ENCODE assay signal across 14 mouse cellular contexts in the genomic region with DNA sequence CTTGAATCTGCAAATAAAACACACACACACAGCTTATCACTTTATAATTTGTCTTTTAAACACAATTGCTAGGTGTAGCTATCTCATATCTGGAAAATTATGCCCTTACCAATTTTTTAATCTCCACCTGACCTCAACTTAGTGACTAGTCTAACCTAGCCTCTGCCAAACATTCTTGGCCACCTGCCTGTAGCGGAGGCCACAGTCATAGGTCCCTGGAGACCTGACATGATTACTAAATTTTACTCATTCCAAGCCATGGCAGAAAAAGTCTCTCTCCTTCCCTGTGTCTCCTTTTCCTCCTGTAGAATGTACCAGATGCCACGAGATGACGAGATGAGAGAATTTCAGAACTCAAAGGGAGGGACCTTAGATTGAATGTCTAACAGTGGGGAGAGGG.
A peak's percentile ranks its signal among the peaks of the same experiment; 100 is the strongest.
DNase-seq lines count a peak whose midpoint lies in the region.
"Had no signal": no experiment of that assay in that cellular context is flagged by ENCODE, and none has a peak within 500 bp of the region (broad histone marks: within the 10 kb centered on the region; RNA-seq: fewer than 3 reads in every experiment).

No protein-coding gene starts in this region.

- peak; percentile 49 for DNase-seq in adrenal gland, postnatal 14 days
- no peak for DNase-seq in adrenal gland, adult (ENCODE audit: inconsistent age in 2 of 2, low spot score in 1 of 2)
- peak; percentile 54 to 55 for DNase-seq in cerebellum, postnatal 14 days
- DNase-seq in cerebellum, adult 11-12 months = no peak
- DNase-seq in 3134 (ENCODE audit: extremely low read depth, insufficient read length, low spot score) (peak; percentile 41), adipocyte (ENCODE audit: low spot score) (peak; percentile 24)
- DNase-seq in frontal cortex, postnatal 14 days (ENCODE audit: low spot score in 2 of 2) = no peak
- DNase-seq: adrenal gland, adult 2 months; cerebellum, adult 9-11 months; embryo, embryonic 11 days; gastrocnemius, postnatal 10 days; gastrocnemius, postnatal 36 days; heart, adult 2 months; kidney, adult 2 months had no signal

Comparison
In these comparisons a context has a peak if more than half of its experiments do, and no peak if none do; other contexts are left out.
1. DNase-seq: peak in adrenal gland, postnatal 14 days (single experiment), cerebellum, postnatal 14 days (2 of 2), 3134 (single experiment) and adipocyte (single experiment); none in adrenal gland, adult (0 of 2), cerebellum, adult 11-12 months (single experiment) and frontal cortex, postnatal 14 days (0 of 2).